Mouse (Mus musculus) gastrocnemius, adult 2 months (tissue): ENCODE data around the gene Itga9. TPM values are rescaled to one million over a fixed set of nuclear protein-coding genes. Genes with fewer than 3 reads are reported as not detected.

Experiments used
- DNase-seq: peaks from one replicate; pipeline ENCODE4 v3.0.0; 2022
- H3K27ac ChIP-seq: fragments of 200-600 bp; 2 replicates; pipeline ENCODE4 v1.8.1; 2022; ENCODE audit warnings: mild to moderate bottlenecking
- H3K4me3 ChIP-seq: fragments of 200-600 bp; 2 replicates; pipeline ENCODE4 v1.8.1; 2022; ENCODE audit warnings: mild to moderate bottlenecking, moderate library complexity
- CTCF ChIP-seq: fragments of 200-600 bp; IDR thresholded peaks from 2 replicates; pipeline ENCODE4 v1.8.1; 2022; ENCODE audit warnings: antibody characterized with exemption, mild to moderate bottlenecking, moderate library complexity
- intact Hi-C: fragments of 180-260 bp; cut with DNase I; formaldehyde crosslinking; loops from one replicate; pipeline ENCODE4 v1.15.1; 2025
- total RNA-seq, 2 experiments: library from RNA; stranded (reverse); gene quantifications; 2 replicates each; pipeline ENCODE4 v1.2.3; 2021

Itga9 gene
- total RNA-seq, 2 experiments from 2014 or later, result 3.0 to 5.7 TPM

- Histone ChIP-seq H3K27ac (no peak overlapping the region), H3K4me3 (no peak overlapping the region)
- intact Hi-C loops, result no loop called here
- no peak for TF ChIP-seq CTCF
- DNase-seq, result no peak
Measured at GRCm38 (mm10) chr9:118638642-118639210, 32.2 kb downstream of the Itga9 start.

- no peak for DNase-seq
- TF ChIP-seq CTCF, result no peak
- peak overlapping the region; percentile 73 for H3K27ac ChIP-seq
- peak overlapping the region; percentile 22 for H3K4me3 ChIP-seq
- intact Hi-C loops, result no loop called here
Measured at GRCm38 (mm10) chr9:118645698-118646355, 39.3 kb downstream of the Itga9 start.

GRCm38 (mm10) chr9:118647495-118647894 is 41.0 kb downstream of the Itga9 start:
- no peak overlapping the region for H3K4me3 ChIP-seq
- H3K27ac ChIP-seq, result no peak overlapping the region
- intact Hi-C loops, result no loop called here
- no peak for TF ChIP-seq CTCF
- DNase-seq, result no peak

- TF ChIP-seq CTCF, result no peak
- no peak overlapping the region for H3K4me3 ChIP-seq
- intact Hi-C loops, result no loop called here
- no peak overlapping the region for H3K27ac ChIP-seq
- no peak for DNase-seq
Measured at GRCm38 (mm10) chr9:118650976-118651375, 44.5 kb downstream of the Itga9 start.

- H3K4me3 ChIP-seq, result no peak overlapping the region
- intact Hi-C loops, result no loop called here
- no peak overlapping the region for H3K27ac ChIP-seq
- DNase-seq, result no peak
- TF ChIP-seq CTCF, result no peak
Measured at GRCm38 (mm10) chr9:118651939-118652338, 45.4 kb downstream of the Itga9 start.

- no peak overlapping the region for H3K27ac ChIP-seq
- intact Hi-C loops, result no loop called here
- H3K4me3 ChIP-seq, result no peak overlapping the region
- no peak for DNase-seq
- TF ChIP-seq CTCF, result no peak
Measured at GRCm38 (mm10) chr9:118653436-118653835, 46.9 kb downstream of the Itga9 start.

GRCm38 (mm10) chr9:118654969-118655368 is 48.5 kb downstream of the Itga9 start:
- no peak for DNase-seq
- intact Hi-C loops, result no loop called here
- TF ChIP-seq CTCF, result no peak
- H3K27ac ChIP-seq, result no peak overlapping the region
- no peak overlapping the region for H3K4me3 ChIP-seq

GRCm38 (mm10) chr9:118655726-118656125 is 49.2 kb downstream of the Itga9 start:
- no peak for TF ChIP-seq CTCF
- no peak for DNase-seq
- Histone ChIP-seq H3K4me3 (no peak overlapping the region), H3K27ac (no peak overlapping the region)
- intact Hi-C loops, result no loop called here

GRCm38 (mm10) chr9:118658159-118658558 is 51.7 kb downstream of the Itga9 start:
- TF ChIP-seq CTCF, result no peak
- Histone ChIP-seq H3K27ac (no peak overlapping the region), H3K4me3 (no peak overlapping the region)
- intact Hi-C loops, result no loop called here
- no peak for DNase-seq

- no peak for DNase-seq
- TF ChIP-seq CTCF, result no peak
- intact Hi-C loops, result no loop called here
- H3K4me3 ChIP-seq, result no peak overlapping the region
- H3K27ac ChIP-seq, result no peak overlapping the region
Measured at GRCm38 (mm10) chr9:118659809-118660208, 53.3 kb downstream of the Itga9 start.

GRCm38 (mm10) chr9:118660259-118660658 is 53.8 kb downstream of the Itga9 start:
- intact Hi-C loops, result no loop called here
- no peak overlapping the region for H3K4me3 ChIP-seq
- no peak overlapping the region for H3K27ac ChIP-seq
- DNase-seq, result no peak
- no peak for TF ChIP-seq CTCF

GRCm38 (mm10) chr9:118662026-118662425 is 55.5 kb downstream of the Itga9 start:
- TF ChIP-seq CTCF, result no peak
- Histone ChIP-seq H3K4me3 (no peak overlapping the region), H3K27ac (no peak overlapping the region)
- intact Hi-C loops, result no loop called here
- DNase-seq, result no peak

GRCm38 (mm10) chr9:118662476-118662875 is 56.0 kb downstream of the Itga9 start:
- intact Hi-C loops, result no loop called here
- no peak for DNase-seq
- TF ChIP-seq CTCF, result no peak
- Histone ChIP-seq H3K27ac (no peak overlapping the region), H3K4me3 (no peak overlapping the region)

GRCm38 (mm10) chr9:118663938-118664337 is 57.4 kb downstream of the Itga9 start:
- no peak for DNase-seq
- H3K27ac ChIP-seq, result no peak overlapping the region
- intact Hi-C loops, result no loop called here
- H3K4me3 ChIP-seq, result no peak overlapping the region
- no peak for TF ChIP-seq CTCF
